Mouse (Mus musculus): ENCODE measurements around the gene E130208F15Rik. TPM values are rescaled to one million over a fixed set of nuclear protein-coding genes. Genes with fewer than 3 reads are reported as not detected.

The E130208F15Rik gene
- polyA plus RNA-seq, 1 experiment from 2014 or later, result not detected

DNA sequence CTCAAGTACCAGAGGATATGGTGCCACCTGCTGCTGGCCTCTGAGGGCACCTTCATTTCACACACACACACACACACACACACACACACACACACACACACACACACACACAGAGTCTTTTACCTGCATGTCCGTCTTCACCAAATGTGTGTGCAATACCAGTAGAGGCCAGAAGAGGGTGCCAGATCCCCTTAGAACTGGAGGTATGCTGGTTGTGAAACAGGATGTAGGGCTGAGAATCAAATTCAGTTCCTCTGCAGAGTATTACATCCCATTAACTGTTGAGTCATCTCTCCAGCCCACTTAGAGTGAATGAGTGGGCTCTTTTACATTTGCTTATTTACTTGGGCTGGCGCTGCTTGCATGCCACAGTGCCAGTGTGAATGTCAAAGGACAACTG is 3.8 kb downstream of the E130208F15Rik start:
- DNase-seq (ENCODE audit: low spot score), result peak; percentile 82
- H3K36me3 ChIP-seq (ENCODE audit: control insufficient read depth, insufficient read depth, low read length), result no peaks in the 10 kb centered on the region
- H3K27me3 ChIP-seq (replicated peaks; ENCODE audit: control insufficient read depth, insufficient read depth, low read length), result no peaks in the 10 kb centered on the region
- 46% methylated on average over 2 of the region's 2 CpGs for WGBS
- H3K4me3 ChIP-seq (ENCODE audit: low read depth, low read length), result no peak overlapping the region
- H3K9ac ChIP-seq (ENCODE audit: low read length), result no peak overlapping the region
- H3K4me1 ChIP-seq (replicated peaks; ENCODE audit: control insufficient read depth, insufficient read depth, low read length), result peaks cover 13% of the 10 kb centered on the region
- no peak for ATAC-seq (replicated peaks; ENCODE audit: low FRiP score, low TSS enrichment, low read depth)
- no peaks in the 10 kb centered on the region for H3K9me3 ChIP-seq (ENCODE audit: control insufficient read depth, low read length)
- H3K27ac ChIP-seq (ENCODE audit: low read depth), result no peak overlapping the region
- H3K4me2 ChIP-seq (ENCODE audit: low read length), result no peak overlapping the region

DNA sequence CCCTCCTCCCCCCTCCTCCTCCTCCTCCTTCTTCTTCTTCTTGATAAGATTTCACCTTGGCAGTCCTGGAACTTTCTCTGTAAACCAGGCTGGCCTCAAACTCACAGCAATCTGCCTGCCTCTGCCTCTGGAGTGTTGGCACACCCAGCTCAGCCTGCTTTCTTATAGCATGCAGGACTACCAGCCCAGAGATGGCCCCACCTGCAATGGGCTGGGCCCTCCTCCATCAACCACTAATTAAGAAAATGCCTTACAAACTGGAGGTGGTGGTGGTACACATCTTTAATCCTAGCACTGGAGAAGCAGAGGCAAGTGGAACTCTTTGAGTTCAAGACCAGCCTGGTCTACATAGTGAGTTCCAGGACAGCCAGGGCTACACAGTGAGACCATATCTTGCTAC is 4.9 kb downstream of the E130208F15Rik start:
- ATAC-seq (replicated peaks; ENCODE audit: low FRiP score, low TSS enrichment, low read depth), result no peak
- no peak overlapping the region for H3K4me3 ChIP-seq (ENCODE audit: low read depth, low read length)
- no peak overlapping the region for H3K27ac ChIP-seq (ENCODE audit: low read depth)
- no peak overlapping the region for H3K4me2 ChIP-seq (ENCODE audit: low read length)
- no peak for DNase-seq (ENCODE audit: low spot score)
- peaks cover 6% of the 10 kb centered on the region; the same call in 1 of the 2 replicates for H3K4me1 ChIP-seq (replicated peaks; ENCODE audit: control insufficient read depth, insufficient read depth, low read length)
- no peaks in the 10 kb centered on the region for H3K36me3 ChIP-seq (ENCODE audit: control insufficient read depth, insufficient read depth, low read length)
- H3K27me3 ChIP-seq (replicated peaks; ENCODE audit: control insufficient read depth, insufficient read depth, low read length), result no peaks in the 10 kb centered on the region
- no peaks in the 10 kb centered on the region for H3K9me3 ChIP-seq (ENCODE audit: control insufficient read depth, low read length)
- no peak overlapping the region for H3K9ac ChIP-seq (ENCODE audit: low read length)

GRCm38 (mm10) chr7:30327140-30327539 is 5.6 kb downstream of the E130208F15Rik start:
- DNase-seq (ENCODE audit: low spot score) (no peak), ATAC-seq (replicated peaks; ENCODE audit: low FRiP score, low TSS enrichment, low read depth) (no peak)
- Histone ChIP-seq H3K4me2 (ENCODE audit: low read length) (no peak overlapping the region), H3K36me3 (ENCODE audit: control insufficient read depth, insufficient read depth, low read length) (no peaks in the 10 kb centered on the region), H3K4me3 (ENCODE audit: low read depth, low read length) (no peak overlapping the region), H3K4me1 (replicated peaks; ENCODE audit: control insufficient read depth, insufficient read depth, low read length) (peaks cover 6% of the 10 kb centered on the region; the same call in 1 of the 2 replicates), H3K27ac (ENCODE audit: low read depth) (no peak overlapping the region), H3K9me3 (ENCODE audit: control insufficient read depth, low read length) (no peaks in the 10 kb centered on the region), H3K9ac (ENCODE audit: low read length) (no peak overlapping the region), H3K27me3 (replicated peaks; ENCODE audit: control insufficient read depth, insufficient read depth, low read length) (0 out of 2 replicates have a peak, but pooled peaks cover 1% of the 10 kb centered on the region)
- WGBS, result 66% methylated on average over 15 of the region's 15 CpGs

DNA sequence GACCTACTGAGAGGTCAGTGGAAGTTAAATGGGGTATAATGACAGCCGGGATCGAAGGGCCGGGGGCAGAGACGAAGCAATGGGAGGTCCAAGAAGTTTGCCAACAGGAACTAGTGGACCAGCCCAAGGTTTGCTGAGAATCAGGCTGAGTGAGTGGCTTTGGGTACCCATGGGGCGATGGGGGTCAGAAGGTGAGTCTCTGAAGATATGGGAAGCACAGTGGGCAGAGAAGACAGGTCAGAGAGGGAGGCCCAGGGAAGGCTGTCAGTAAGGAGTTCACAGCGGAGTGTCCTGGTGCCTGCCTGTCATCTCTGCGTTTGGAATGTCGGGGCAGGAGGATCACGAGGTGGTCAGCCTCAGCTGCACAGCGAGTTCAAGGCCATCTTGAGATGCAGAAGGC is 6.8 kb downstream of the E130208F15Rik start:
- no peak for ATAC-seq (replicated peaks; ENCODE audit: low FRiP score, low TSS enrichment, low read depth)
- WGBS, result 46% methylated on average over 10 of the region's 10 CpGs
- Histone ChIP-seq H3K9ac (ENCODE audit: low read length) (no peak overlapping the region), H3K4me2 (ENCODE audit: low read length) (no peak overlapping the region), H3K27ac (ENCODE audit: low read depth) (no peak overlapping the region), H3K4me3 (ENCODE audit: low read depth, low read length) (no peak overlapping the region), H3K9me3 (ENCODE audit: control insufficient read depth, low read length) (no peaks in the 10 kb centered on the region), H3K36me3 (ENCODE audit: control insufficient read depth, insufficient read depth, low read length) (no peaks in the 10 kb centered on the region), H3K27me3 (replicated peaks; ENCODE audit: control insufficient read depth, insufficient read depth, low read length) (0 out of 2 replicates have a peak, but pooled peaks cover 4% of the 10 kb centered on the region), H3K4me1 (replicated peaks; ENCODE audit: control insufficient read depth, insufficient read depth, low read length) (peaks cover 1% of the 10 kb centered on the region)
- DNase-seq (ENCODE audit: low spot score), result no peak

DNA sequence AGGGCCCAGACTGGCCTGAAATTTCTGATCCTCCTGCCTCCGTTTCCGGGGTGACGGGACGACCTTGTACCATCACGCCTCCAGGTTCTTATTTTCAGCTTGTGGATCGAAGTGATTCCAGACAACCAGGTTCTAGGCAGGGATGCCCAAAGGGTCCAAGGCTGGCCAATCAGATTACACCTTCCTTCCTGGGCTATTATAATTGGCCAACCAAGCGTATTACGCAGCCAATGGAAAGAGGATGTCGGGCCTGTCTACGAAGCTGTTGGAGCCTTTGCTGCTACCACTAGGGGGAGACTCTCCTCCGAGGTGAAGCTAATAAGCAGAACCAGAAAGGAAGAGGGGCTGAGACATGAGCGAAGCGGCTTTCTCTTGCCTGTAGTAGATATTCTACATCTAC is 10.3 kb downstream of the E130208F15Rik start:
- Histone ChIP-seq H3K27ac (ENCODE audit: low read depth) (no peak overlapping the region), H3K36me3 (ENCODE audit: control insufficient read depth, insufficient read depth, low read length) (no peaks in the 10 kb centered on the region), H3K4me1 (replicated peaks; ENCODE audit: control insufficient read depth, insufficient read depth, low read length) (peaks cover 5% of the 10 kb centered on the region), H3K4me2 (ENCODE audit: low read length) (peak overlapping the region; percentile 16; the same call in 1 of the 2 replicates), H3K4me3 (ENCODE audit: low read depth, low read length) (no peak overlapping the region), H3K9me3 (ENCODE audit: control insufficient read depth, low read length) (no peaks in the 10 kb centered on the region), H3K27me3 (replicated peaks; ENCODE audit: control insufficient read depth, insufficient read depth, low read length) (peaks cover 27% of the 10 kb centered on the region), H3K9ac (ENCODE audit: low read length) (no peak overlapping the region)
- 10% methylated on average over 13 of the region's 13 CpGs for WGBS
- DNase-seq (ENCODE audit: low spot score) (peak; percentile 74), ATAC-seq (replicated peaks; ENCODE audit: low FRiP score, low TSS enrichment, low read depth) (peak; percentile 73)

- H3K4me2 ChIP-seq (ENCODE audit: low read length), result no peak overlapping the region
- H3K27me3 ChIP-seq (replicated peaks; ENCODE audit: control insufficient read depth, insufficient read depth, low read length), result peaks cover 27% of the 10 kb centered on the region
- no peak overlapping the region for H3K4me3 ChIP-seq (ENCODE audit: low read depth, low read length)
- H3K9ac ChIP-seq (ENCODE audit: low read length), result no peak overlapping the region
- DNase-seq (ENCODE audit: low spot score), result no peak
- WGBS, result 68% methylated on average over 18 of the region's 18 CpGs
- ATAC-seq (replicated peaks; ENCODE audit: low FRiP score, low TSS enrichment, low read depth), result no peak
- H3K9me3 ChIP-seq (ENCODE audit: control insufficient read depth, low read length), result no peaks in the 10 kb centered on the region
- H3K27ac ChIP-seq (ENCODE audit: low read depth), result no peak overlapping the region
- no peaks in the 10 kb centered on the region for H3K36me3 ChIP-seq (ENCODE audit: control insufficient read depth, insufficient read depth, low read length)
- peaks cover 5% of the 10 kb centered on the region for H3K4me1 ChIP-seq (replicated peaks; ENCODE audit: control insufficient read depth, insufficient read depth, low read length)
Observed at GRCm38 (mm10) chr7:30332622-30333259, 11.2 kb downstream of the E130208F15Rik start.

GRCm38 (mm10) chr7:30333436-30333835 is 11.9 kb downstream of the E130208F15Rik start:
- ATAC-seq (replicated peaks; ENCODE audit: low FRiP score, low TSS enrichment, low read depth), result no peak; the same call in 1 of the 2 replicates

DNA sequence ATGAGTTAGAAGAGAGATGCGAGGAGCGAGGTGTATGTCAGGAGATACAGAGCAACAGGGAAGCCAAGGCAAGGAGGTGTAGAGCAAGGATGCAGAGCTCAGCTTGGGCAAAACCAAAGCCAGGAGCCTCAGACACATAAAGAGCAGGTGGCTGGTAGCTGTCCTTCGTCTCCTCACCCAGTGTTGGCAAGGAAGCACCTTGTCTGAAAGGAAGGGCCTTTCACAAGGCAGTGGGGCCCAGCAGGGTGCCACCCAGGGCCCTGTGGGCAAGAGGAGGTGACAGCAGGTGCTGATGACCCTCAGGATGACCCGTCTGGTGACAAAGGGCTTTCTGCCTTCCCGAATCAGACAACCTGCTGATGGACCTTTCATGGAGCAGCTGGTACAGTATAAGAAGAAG is 13.0 kb downstream of the E130208F15Rik start:
- no peak for DNase-seq (ENCODE audit: low spot score)
- no peaks in the 10 kb centered on the region for H3K9me3 ChIP-seq (ENCODE audit: control insufficient read depth, low read length)
- no peak for ATAC-seq (replicated peaks; ENCODE audit: low FRiP score, low TSS enrichment, low read depth)

More at GRCm38 (mm10) chr7:30333436-30333835, 11.9 kb downstream of the E130208F15Rik start:
- peaks cover 5% of the 10 kb centered on the region for H3K4me1 ChIP-seq (replicated peaks; ENCODE audit: control insufficient read depth, insufficient read depth, low read length)
- no peak overlapping the region for H3K4me2 ChIP-seq (ENCODE audit: low read length)
- H3K9ac ChIP-seq (ENCODE audit: low read length), result no peak overlapping the region
- H3K36me3 ChIP-seq (ENCODE audit: control insufficient read depth, insufficient read depth, low read length), result no peaks in the 10 kb centered on the region
- peak; percentile 59 for DNase-seq (ENCODE audit: low spot score)
- no peak overlapping the region for H3K27ac ChIP-seq (ENCODE audit: low read depth)
- H3K27me3 ChIP-seq (replicated peaks; ENCODE audit: control insufficient read depth, insufficient read depth, low read length), result peaks cover 27% of the 10 kb centered on the region
- no peaks in the 10 kb centered on the region for H3K9me3 ChIP-seq (ENCODE audit: control insufficient read depth, low read length)
- no peak overlapping the region for H3K4me3 ChIP-seq (ENCODE audit: low read depth, low read length)
- 22% methylated on average over 4 of the region's 4 CpGs for WGBS

DNA sequence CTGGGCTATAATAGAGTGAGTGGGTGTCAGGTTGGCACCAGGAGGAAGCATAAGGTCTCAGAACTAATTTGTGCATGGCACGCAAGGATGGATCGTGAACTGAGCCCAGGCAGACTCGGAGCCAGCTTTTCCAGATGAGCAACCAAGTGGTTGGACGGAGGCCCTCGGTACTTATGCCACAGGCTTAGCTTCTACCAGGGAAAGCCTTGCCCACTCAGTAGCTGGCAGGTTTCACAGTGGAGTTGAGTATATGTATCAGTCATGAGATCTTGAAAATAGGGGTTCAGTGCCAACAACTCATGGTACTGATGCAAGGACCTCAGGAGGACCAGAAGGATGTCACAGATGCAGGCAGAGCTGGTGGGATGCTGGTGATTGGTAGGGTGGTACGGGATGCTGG is 14.1 kb downstream of the E130208F15Rik start:
- WGBS, result 77% methylated on average over 6 of the region's 6 CpGs
- H3K27me3 ChIP-seq (replicated peaks; ENCODE audit: control insufficient read depth, insufficient read depth, low read length), result peaks cover 27% of the 10 kb centered on the region
- H3K9ac ChIP-seq (ENCODE audit: low read length), result no peak overlapping the region
- no peaks in the 10 kb centered on the region for H3K9me3 ChIP-seq (ENCODE audit: control insufficient read depth, low read length)
- no peak overlapping the region for H3K4me3 ChIP-seq (ENCODE audit: low read depth, low read length)
- no peak overlapping the region for H3K27ac ChIP-seq (ENCODE audit: low read depth)
- no peak overlapping the region for H3K4me2 ChIP-seq (ENCODE audit: low read length)
- H3K36me3 ChIP-seq (ENCODE audit: control insufficient read depth, insufficient read depth, low read length), result no peaks in the 10 kb centered on the region
- H3K4me1 ChIP-seq (replicated peaks; ENCODE audit: control insufficient read depth, insufficient read depth, low read length), result peaks cover 5% of the 10 kb centered on the region
- DNase-seq (ENCODE audit: low spot score) (no peak), ATAC-seq (replicated peaks; ENCODE audit: low FRiP score, low TSS enrichment, low read depth) (no peak)

More for the DNA sequence above, 13.0 kb downstream of the E130208F15Rik start:
- Histone ChIP-seq H3K4me1 (replicated peaks; ENCODE audit: control insufficient read depth, insufficient read depth, low read length) (peaks cover 5% of the 10 kb centered on the region), H3K4me3 (ENCODE audit: low read depth, low read length) (no peak overlapping the region), H3K27ac (ENCODE audit: low read depth) (no peak overlapping the region), H3K4me2 (ENCODE audit: low read length) (no peak overlapping the region), H3K9ac (ENCODE audit: low read length) (no peak overlapping the region), H3K36me3 (ENCODE audit: control insufficient read depth, insufficient read depth, low read length) (no peaks in the 10 kb centered on the region), H3K27me3 (replicated peaks; ENCODE audit: control insufficient read depth, insufficient read depth, low read length) (peaks cover 27% of the 10 kb centered on the region)
- 74% methylated on average over 5 of the region's 5 CpGs for WGBS
